Mouse (Mus musculus): ENCODE measurements around the gene Nrxn1. TPM values are rescaled to one million over a fixed set of nuclear protein-coding genes. Genes with fewer than 3 reads are reported as not detected.

Nrxn1 gene
- polyA plus RNA-seq, 1 experiment = not detected

GRCm38 (mm10) chr17:90430211-90430610, 662.7 kb downstream of the Nrxn1 start:
- H3K9me3 ChIP-seq (ENCODE audit: control insufficient read depth, low read length) = peaks cover 2% of the 10 kb centered on the region; the same call in 1 of the 2 replicates
- no peaks in the 10 kb centered on the region for H3K4me1 ChIP-seq (ENCODE audit: control insufficient read depth)
- no peaks in the 10 kb centered on the region for H3K36me3 ChIP-seq (ENCODE audit: control insufficient read depth)
- no peaks in the 10 kb centered on the region for H3K27me3 ChIP-seq (ENCODE audit: control insufficient read depth)
- TF ChIP-seq TAL1 (IDR thresholded peaks at IDR 0.05; ENCODE audit: low read length) = no peak
- no peak for TF ChIP-seq GATA1 (IDR thresholded peaks at IDR 0.05; ENCODE audit: low read length)
- H3K4me3 ChIP-seq (replicated peaks) = no peak overlapping the region

- no peaks in the 10 kb centered on the region for H3K4me1 ChIP-seq (ENCODE audit: control insufficient read depth)
- H3K4me3 ChIP-seq (replicated peaks) = no peak overlapping the region
- H3K9me3 ChIP-seq (ENCODE audit: control insufficient read depth, low read length) = peaks cover 3% of the 10 kb centered on the region; the same call in 1 of the 2 replicates
- TF ChIP-seq GATA1 (IDR thresholded peaks at IDR 0.05; ENCODE audit: low read length) = no peak
- no peaks in the 10 kb centered on the region for H3K27me3 ChIP-seq (ENCODE audit: control insufficient read depth)
- H3K36me3 ChIP-seq (ENCODE audit: control insufficient read depth) = no peaks in the 10 kb centered on the region
Measured at GRCm38 (mm10) chr17:90425974-90426373, 666.9 kb downstream of the Nrxn1 start.

DNA sequence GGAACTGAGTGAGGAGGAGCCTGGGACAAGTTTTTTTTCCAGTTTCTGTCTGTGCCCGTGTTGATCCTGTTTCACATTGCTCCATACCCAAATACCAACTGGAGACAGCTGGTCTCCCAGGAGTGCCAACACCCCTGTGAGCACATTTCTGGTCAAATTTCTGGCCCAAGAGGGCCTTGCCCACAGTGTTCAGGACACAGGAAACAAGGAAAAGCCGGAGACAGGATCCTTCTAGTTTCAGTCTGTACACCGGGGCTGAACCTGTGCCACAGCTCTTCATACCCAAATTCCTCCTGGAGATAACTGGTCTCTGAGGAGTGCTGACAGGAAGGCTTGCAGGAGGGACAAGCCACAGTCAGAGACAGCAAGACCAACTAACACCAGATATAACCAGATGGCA, 670.3 kb downstream of the Nrxn1 start:
- H3K4me3 ChIP-seq (replicated peaks) = no peak overlapping the region
- H3K36me3 ChIP-seq (ENCODE audit: control insufficient read depth) = no peaks in the 10 kb centered on the region
- no peak for TF ChIP-seq TAL1 (IDR thresholded peaks at IDR 0.05; ENCODE audit: low read length)
- no peak for TF ChIP-seq GATA1 (IDR thresholded peaks at IDR 0.05; ENCODE audit: low read length)
- no peaks in the 10 kb centered on the region for H3K27me3 ChIP-seq (ENCODE audit: control insufficient read depth)
- H3K4me1 ChIP-seq (ENCODE audit: control insufficient read depth) = no peaks in the 10 kb centered on the region
- H3K9me3 ChIP-seq (ENCODE audit: control insufficient read depth, low read length) = peaks cover 3% of the 10 kb centered on the region; the same call in 1 of the 2 replicates

DNA sequence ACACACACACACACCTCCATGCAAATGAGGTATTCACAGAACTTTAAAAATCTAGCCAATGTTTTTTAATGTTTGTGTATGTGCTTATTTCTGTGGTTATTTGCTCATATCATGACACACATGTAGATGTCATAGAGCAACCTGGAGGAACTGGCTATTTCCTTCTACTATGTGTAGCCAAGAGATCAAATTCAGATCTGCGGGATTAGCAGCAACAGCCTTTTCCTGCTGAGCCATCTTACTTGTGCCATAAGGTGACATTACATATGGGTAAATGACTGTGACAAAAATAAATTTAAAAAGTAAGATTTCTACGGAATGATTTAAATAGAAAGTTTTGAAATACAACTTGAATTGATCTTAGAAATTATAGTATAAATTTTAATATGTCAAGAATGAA, 672.1 kb downstream of the Nrxn1 start:
- TF ChIP-seq TAL1 (IDR thresholded peaks at IDR 0.05; ENCODE audit: low read length) (no peak), GATA1 (IDR thresholded peaks at IDR 0.05; ENCODE audit: low read length) (no peak)

DNA sequence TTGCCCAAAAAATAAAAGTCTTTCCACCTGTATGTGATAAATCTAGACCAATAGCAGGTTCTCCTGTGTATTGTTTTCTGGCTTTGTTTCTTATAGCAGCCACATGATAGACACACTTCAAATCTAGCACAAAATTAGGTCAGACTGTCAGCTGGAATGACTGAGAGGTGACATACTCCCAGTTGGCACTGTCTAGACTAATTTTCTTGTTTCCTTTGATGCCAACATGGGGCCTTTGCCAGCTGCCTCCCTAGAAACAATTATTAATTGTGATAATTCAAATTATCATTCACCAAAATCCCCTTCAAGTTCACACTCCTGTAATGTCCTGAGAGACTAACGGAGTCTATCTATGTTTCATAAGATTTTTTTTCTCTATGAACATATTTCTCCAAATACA, 673.3 kb downstream of the Nrxn1 start:
- Histone ChIP-seq H3K9me3 (ENCODE audit: control insufficient read depth, low read length) (no peaks in the 10 kb centered on the region), H3K4me1 (ENCODE audit: control insufficient read depth) (no peaks in the 10 kb centered on the region), H3K27me3 (ENCODE audit: control insufficient read depth) (no peaks in the 10 kb centered on the region), H3K36me3 (ENCODE audit: control insufficient read depth) (no peaks in the 10 kb centered on the region), H3K4me3 (replicated peaks) (no peak overlapping the region)
- TF ChIP-seq TAL1 (IDR thresholded peaks at IDR 0.05; ENCODE audit: low read length) (no peak), GATA1 (IDR thresholded peaks at IDR 0.05; ENCODE audit: low read length) (no peak)

More for the DNA sequence above, 672.1 kb downstream of the Nrxn1 start:
- Histone ChIP-seq H3K36me3 (ENCODE audit: control insufficient read depth) (no peaks in the 10 kb centered on the region), H3K4me1 (ENCODE audit: control insufficient read depth) (no peaks in the 10 kb centered on the region), H3K9me3 (ENCODE audit: control insufficient read depth, low read length) (peaks cover 3% of the 10 kb centered on the region; the same call in 1 of the 2 replicates), H3K4me3 (replicated peaks) (no peak overlapping the region), H3K27me3 (ENCODE audit: control insufficient read depth) (no peaks in the 10 kb centered on the region)

DNA sequence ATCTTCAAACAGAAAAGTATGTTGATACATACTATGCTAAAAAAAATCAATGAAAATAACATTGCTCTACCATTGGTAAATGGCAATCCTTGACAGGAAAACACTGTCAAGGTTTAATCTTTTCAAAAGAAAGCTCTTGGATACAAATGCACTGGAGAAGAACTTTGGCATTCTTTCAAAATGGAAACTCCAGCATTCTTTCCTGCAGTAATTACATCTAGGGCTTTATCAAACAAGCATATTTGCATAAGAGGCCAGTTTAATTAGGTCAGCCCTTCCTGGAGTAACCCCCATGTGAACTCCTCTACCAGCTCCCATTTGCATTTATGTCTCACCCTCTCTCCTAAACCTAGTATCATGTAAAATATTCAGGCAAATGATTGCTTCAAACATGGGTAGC, 696.5 kb downstream of the Nrxn1 start:
- no peaks in the 10 kb centered on the region for H3K36me3 ChIP-seq (ENCODE audit: control insufficient read depth)
- TF ChIP-seq TAL1 (IDR thresholded peaks at IDR 0.05; ENCODE audit: low read length) (no peak), GATA1 (IDR thresholded peaks at IDR 0.05; ENCODE audit: low read length) (no peak)
- no peaks in the 10 kb centered on the region for H3K27me3 ChIP-seq (ENCODE audit: control insufficient read depth)
- no peak overlapping the region for H3K4me3 ChIP-seq (replicated peaks)
- H3K4me1 ChIP-seq (ENCODE audit: control insufficient read depth) = no peaks in the 10 kb centered on the region
- H3K9me3 ChIP-seq (ENCODE audit: control insufficient read depth, low read length) = peaks cover 4% of the 10 kb centered on the region; the same call in 1 of the 2 replicates

- no peak overlapping the region for H3K4me3 ChIP-seq (replicated peaks)
Measured at GRCm38 (mm10) chr17:90394606-90395005, 698.3 kb downstream of the Nrxn1 start.

DNA sequence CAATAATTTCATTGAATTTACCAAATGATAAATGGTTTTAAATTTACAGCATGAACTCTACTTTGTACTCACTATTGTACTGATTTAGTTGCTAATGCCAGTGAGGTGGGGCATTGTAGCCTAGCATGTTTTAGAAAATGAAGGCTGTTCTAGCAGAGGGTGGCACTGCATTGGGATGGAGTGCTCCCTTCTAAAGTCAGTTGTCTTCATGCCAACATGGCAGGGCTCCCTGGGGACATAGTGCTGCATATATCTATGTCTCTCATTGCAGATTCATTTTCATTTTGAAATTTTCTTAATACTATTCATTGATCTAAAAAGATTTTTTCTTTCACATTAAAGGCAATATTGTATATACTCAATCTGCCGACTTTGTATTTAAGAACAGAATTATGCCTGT, 700.1 kb downstream of the Nrxn1 start:
- no peaks in the 10 kb centered on the region for H3K4me1 ChIP-seq (ENCODE audit: control insufficient read depth)
- H3K27me3 ChIP-seq (ENCODE audit: control insufficient read depth) = no peaks in the 10 kb centered on the region
- H3K36me3 ChIP-seq (ENCODE audit: control insufficient read depth) = no peaks in the 10 kb centered on the region
- peaks cover 4% of the 10 kb centered on the region; the same call in 1 of the 2 replicates for H3K9me3 ChIP-seq (ENCODE audit: control insufficient read depth, low read length)
- TF ChIP-seq TAL1 (IDR thresholded peaks at IDR 0.05; ENCODE audit: low read length) (no peak), GATA1 (IDR thresholded peaks at IDR 0.05; ENCODE audit: low read length) (no peak)
- H3K4me3 ChIP-seq (replicated peaks) = no peak overlapping the region

More at GRCm38 (mm10) chr17:90394606-90395005, 698.3 kb downstream of the Nrxn1 start:
- Histone ChIP-seq H3K36me3 (ENCODE audit: control insufficient read depth) (no peaks in the 10 kb centered on the region), H3K27me3 (ENCODE audit: control insufficient read depth) (no peaks in the 10 kb centered on the region), H3K4me1 (ENCODE audit: control insufficient read depth) (no peaks in the 10 kb centered on the region), H3K9me3 (ENCODE audit: control insufficient read depth, low read length) (peaks cover 4% of the 10 kb centered on the region; the same call in 1 of the 2 replicates)
- TF ChIP-seq GATA1 (IDR thresholded peaks at IDR 0.05; ENCODE audit: low read length) (no peak), TAL1 (IDR thresholded peaks at IDR 0.05; ENCODE audit: low read length) (no peak)

GRCm38 (mm10) chr17:90390316-90391212, 702.3 kb downstream of the Nrxn1 start:
- no peaks in the 10 kb centered on the region for H3K27me3 ChIP-seq (ENCODE audit: control insufficient read depth)

More at GRCm38 (mm10) chr17:90390316-90391212, 702.3 kb downstream of the Nrxn1 start:
- TF ChIP-seq GATA1 (IDR thresholded peaks at IDR 0.05; ENCODE audit: low read length) = no peak
- TF ChIP-seq TAL1 (IDR thresholded peaks at IDR 0.05; ENCODE audit: low read length) = no peak
- Histone ChIP-seq H3K9me3 (ENCODE audit: control insufficient read depth, low read length) (peaks cover 4% of the 10 kb centered on the region; the same call in 1 of the 2 replicates), H3K36me3 (ENCODE audit: control insufficient read depth) (no peaks in the 10 kb centered on the region), H3K4me1 (ENCODE audit: control insufficient read depth) (no peaks in the 10 kb centered on the region), H3K4me3 (replicated peaks) (no peak overlapping the region)

All from erythroblast, embryonic 14.5 days (primary cell).